Mouse (Mus musculus): ENCODE results near the gene Slc5a12. TPM values are rescaled to one million over a fixed set of nuclear protein-coding genes. Genes with fewer than 3 reads are reported as not detected.

Gene Slc5a12
- polyA plus RNA-seq, 1 experiment from 2014 or later, result not detected

Other genes starting within 250 kb of the Slc5a12 start
- 15.5 and 16.7 TPM in 2 replicates for gene Fibin, start 234.1 kb upstream of the Slc5a12 start, polyA plus RNA-seq (2015; fragmentation: Nextera tagmentation; extraction: Ambion mirVana)
- 0.08 and 0.10 TPM in 2 replicates for gene Muc15, start 124.0 kb downstream of the Slc5a12 start, polyA plus RNA-seq (2015; fragmentation: Nextera tagmentation; extraction: Ambion mirVana)